Mouse (Mus musculus) thymus, adult 18-20 months (tissue): Measurements from ENCODE around the gene Gipc3.

Experiments used
- DNase-seq, 2 experiments: peaks; one replicate each; pipeline ENCODE4 v3.0.0; 2022; ENCODE audit warnings: mixed read lengths in 2 of 2

Gene Gipc3

GRCm38 (mm10) chr10:81344421-81345161 lies 1.5 kb upstream of the Gipc3 start:
- DNase-seq: no peak

- DNase-seq: peak in 1 of 2 experiments; percentile 61
Observed at GRCm38 (mm10) chr10:81341333-81341949, 1.6 kb downstream of the Gipc3 start.

- no peak for DNase-seq
Observed at GRCm38 (mm10) chr10:81340551-81341332, 2.3 kb downstream of the Gipc3 start.

- DNase-seq: no peak
Observed at GRCm38 (mm10) chr10:81336558-81336957, 6.5 kb downstream of the Gipc3 start.

- no peak for DNase-seq
Observed at GRCm38 (mm10) chr10:81335393-81336340, 7.4 kb downstream of the Gipc3 start.

- no peak for DNase-seq
Observed at GRCm38 (mm10) chr10:81334324-81334723, 8.7 kb downstream of the Gipc3 start.

GRCm38 (mm10) chr10:81332277-81332676 lies 10.8 kb downstream of the Gipc3 start:
- no peak for DNase-seq

GRCm38 (mm10) chr10:81330007-81330406 lies 13.1 kb downstream of the Gipc3 start:
- no peak for DNase-seq

GRCm38 (mm10) chr10:81329194-81329975 lies 13.7 kb downstream of the Gipc3 start:
- peak; percentile 88 to 93 for DNase-seq

GRCm38 (mm10) chr10:81328386-81328785 lies 14.7 kb downstream of the Gipc3 start, which contains the start of gene Tbxa2r:
Tbxa2r (plus strand) TSS chr10:81328731.
- peak; percentile 83 to 89 for DNase-seq

GRCm38 (mm10) chr10:81327959-81328358 lies 15.1 kb downstream of the Gipc3 start:
- no peak for DNase-seq

GRCm38 (mm10) chr10:81326858-81327257 lies 16.2 kb downstream of the Gipc3 start:
- no peak for DNase-seq

GRCm38 (mm10) chr10:81325781-81326180 lies 17.3 kb downstream of the Gipc3 start:
- DNase-seq: no peak

GRCm38 (mm10) chr10:81325176-81325575 lies 17.9 kb downstream of the Gipc3 start:
- DNase-seq: no peak

- DNase-seq: no peak
Observed at GRCm38 (mm10) chr10:81323791-81324530, 19.1 kb downstream of the Gipc3 start.

- DNase-seq: no peak
Observed at GRCm38 (mm10) chr10:81323141-81323775, 19.8 kb downstream of the Gipc3 start.

GRCm38 (mm10) chr10:81322444-81322843 lies 20.6 kb downstream of the Gipc3 start:
- no peak for DNase-seq

- DNase-seq: no peak
Observed at GRCm38 (mm10) chr10:81321436-81321835, 21.6 kb downstream of the Gipc3 start.

- peak; percentile 100 for DNase-seq
Observed at GRCm38 (mm10) chr10:81320550-81321347, 22.3 kb downstream of the Gipc3 start, which contains the start of gene Cactin. Cactin (plus strand) TSS chr10:81321103.
